Mouse (Mus musculus) CD8-positive naive resting alpha-beta T cell, adult 57 days (primary cell): ENCODE results near the gene Olfr1121. TPM values are rescaled to one million over a fixed set of nuclear protein-coding genes. Genes with fewer than 3 reads are reported as not detected.

Source experiments
- total RNA-seq: library from RNA; stranded (reverse); gene quantifications from one replicate; pipeline ENCODE4 v1.2.4, GENCODE M21; 2023

Gene Olfr1121
- not detected for total RNA-seq

GRCm38 (mm10) chr2:87369595-87369994, at the start of gene Olfr1121:
TSS of gene Olfr1121 (plus strand) at chr2:87369895.

DNA sequence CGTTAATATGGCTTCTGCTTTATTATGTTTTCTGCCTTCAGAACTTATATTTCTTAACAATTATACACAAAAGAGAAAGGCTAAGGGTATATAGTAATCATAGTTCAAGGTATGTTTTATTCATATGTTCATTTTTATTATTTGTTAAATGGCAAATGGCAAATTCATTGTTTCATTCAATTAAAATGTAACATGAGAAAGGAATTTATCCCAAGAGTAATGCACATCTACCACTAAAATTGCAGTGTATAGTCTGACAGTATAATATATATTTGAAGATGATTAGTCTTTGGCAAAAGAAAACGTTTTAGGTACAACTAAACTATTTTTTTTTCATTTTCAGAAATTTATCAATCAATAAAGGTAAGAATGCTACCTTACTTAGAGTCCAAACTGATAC, 15.2 kb upstream of the Olfr1121 start, which contains the start of gene Olfr1120:
TSS of gene Olfr1120 (plus strand) at position 301 of the 400 bp plus-strand sequence.

GRCm38 (mm10) chr2:87385549-87385948, 15.9 kb downstream of the Olfr1121 start, which contains the start of gene Olfr1122:
TSS of gene Olfr1122 (plus strand) at chr2:87385849.

DNA sequence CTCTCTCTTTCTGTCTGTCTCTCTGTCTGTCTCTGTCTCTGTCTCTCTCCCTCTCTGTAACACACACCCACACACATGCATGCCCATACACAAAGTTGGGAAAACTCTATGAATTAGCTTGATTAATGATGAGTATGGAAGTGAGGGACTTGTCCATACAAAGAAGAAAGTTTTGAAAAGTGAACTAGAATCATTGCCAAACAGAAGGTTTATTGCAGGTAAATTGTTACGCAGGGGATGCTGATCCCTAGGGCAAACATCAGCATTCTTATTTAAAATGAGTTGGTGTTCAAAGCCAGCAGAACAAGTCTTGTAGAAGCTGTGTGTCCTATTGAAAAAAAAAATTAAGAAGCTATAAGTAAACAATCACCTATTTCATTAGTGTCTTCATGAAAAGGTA, 46.6 kb downstream of the Olfr1121 start, which contains the start of gene Olfr1123:
TSS of gene Olfr1123 (plus strand) at position 301 of the 400 bp plus-strand sequence.

Other genes starting within 250 kb of the Olfr1121 start
- not detected for gene Olfr1110, start 229.6 kb upstream of the Olfr1121 start, total RNA-seq
- not detected for gene Olfr1111, start 217.3 kb upstream of the Olfr1121 start, total RNA-seq
- gene Olfr1112, start 182.1 kb upstream of the Olfr1121 start, total RNA-seq = not detected
- not detected for gene Olfr1113, start 160.9 kb upstream of the Olfr1121 start, total RNA-seq
- not detected for gene Olfr1115, start 121.9 kb upstream of the Olfr1121 start, total RNA-seq
- gene Olfr1116, start 102.4 kb upstream of the Olfr1121 start, total RNA-seq = not detected
- not detected for gene Olfr1118, start 62.3 kb upstream of the Olfr1121 start, total RNA-seq
- gene Olfr1120, start 15.1 kb upstream of the Olfr1121 start, total RNA-seq = not detected
- not detected for gene Olfr1122, start 16.0 kb downstream of the Olfr1121 start, total RNA-seq
- not detected for gene Olfr1123, start 46.7 kb downstream of the Olfr1121 start, total RNA-seq
- not detected for gene Olfr1124, start 60.4 kb downstream of the Olfr1121 start, total RNA-seq
- gene Olfr1126, start 84.1 kb downstream of the Olfr1121 start, total RNA-seq = not detected
- not detected for gene Pramel7, start 127.2 kb downstream of the Olfr1121 start, total RNA-seq
- gene Pramel6, start 136.7 kb downstream of the Olfr1121 start, total RNA-seq = not detected
- not detected for gene Olfr153, start 161.9 kb downstream of the Olfr1121 start, total RNA-seq
- not detected for gene Olfr1128, start 175.6 kb downstream of the Olfr1121 start, total RNA-seq
- not detected for gene Olfr1129, start 204.0 kb downstream of the Olfr1121 start, total RNA-seq
- not detected for gene Olfr1130, start 236.3 kb downstream of the Olfr1121 start, total RNA-seq